Mouse (Mus musculus) heart, embryonic 16.5 days (tissue): ENCODE results near the gene Ezh2. TPM values are rescaled to one million over a fixed set of nuclear protein-coding genes. Genes with fewer than 3 reads are reported as not detected.
A peak's percentile ranks its signal among the peaks of the same experiment; 100 is the strongest.
"Not testable (repeated sequence)": the region's sequence is repeated elsewhere in the genome, so short reads cannot be mapped to it uniquely, and the experiment has no call there.

ENCODE experiments used
- ATAC-seq: fragments of 200-750 bp; cut with Nextera tagmentation; replicated peaks from 2 replicates; pipeline ENCODE4 v1.8.0; 2017; ENCODE audit warnings: moderate number of reproducible peaks; ENCODE audit not compliant: insufficient read depth, low FRiP score; ENCODE audit errors: extremely low read depth
- H3K27ac ChIP-seq: fragments of 300-500 bp; sonication (generic); 2 replicates; pipeline ENCODE4 v1.5.1; 2014; ENCODE audit warnings: mild to moderate bottlenecking, low read length, control low read depth, moderate library complexity
- H3K27me3 ChIP-seq: fragments of 300-500 bp; sonication (generic); 2 replicates; pipeline ENCODE4 v1.6.1; 2014; ENCODE audit warnings: low read length, mixed read lengths; ENCODE audit not compliant: control insufficient read depth, insufficient read depth
- H3K36me3 ChIP-seq: fragments of 300-500 bp; sonication (generic); 2 replicates; pipeline ENCODE4 v1.6.1; 2014; ENCODE audit not compliant: control insufficient read depth, insufficient read depth
- H3K4me1 ChIP-seq: fragments of 300-500 bp; sonication (generic); 2 replicates; pipeline ENCODE4 v1.6.1; 2014; ENCODE audit warnings: low read length, mixed read lengths; ENCODE audit not compliant: control insufficient read depth, insufficient read depth
- H3K4me2 ChIP-seq: fragments of 300-500 bp; sonication (generic); 2 replicates; pipeline ENCODE4 v1.6.1; 2014; ENCODE audit warnings: low read depth, mild to moderate bottlenecking, control low read depth, low read length
- H3K4me3 ChIP-seq: fragments of 300-500 bp; sonication (generic); 2 replicates; pipeline ENCODE4 v1.5.1; 2014; ENCODE audit warnings: mild to moderate bottlenecking, control low read depth, low read length
- H3K9ac ChIP-seq: fragments of 300-500 bp; sonication (generic); 2 replicates; pipeline ENCODE4 v1.6.1; 2014; ENCODE audit warnings: low read length, control low read depth
- H3K9me3 ChIP-seq: fragments of 300-500 bp; sonication (generic); replicated peaks from 2 replicates; pipeline ENCODE4 v1.6.1; 2016; ENCODE audit warnings: low read length; ENCODE audit not compliant: control insufficient read depth
- WGBS: fragments of 180-500 bp; shearing (Covaris S2); extraction: QIAGEN DNeasy Blood & Tissue Kit; methylation state at CpG from one replicate; pipeline ENCODE4 v1.1.7; 2014; 5-methylcytosine and 5-hydroxymethylcytosine counted together
- polyA plus RNA-seq: library from polyadenylated mRNA; unstranded; fragments of >200 nt; fragmentation: Nextera tagmentation; extraction: Ambion mirVana; gene quantifications from 2 replicates; pipeline ENCODE4 v1.2.1, GENCODE M21; 2015

Ezh2 gene
- polyA plus RNA-seq, 1 experiment from 2014 or later: 59.5 TPM

- not testable (repeated sequence) for H3K27ac ChIP-seq, H3K9ac ChIP-seq, H3K4me2 ChIP-seq, H3K4me3 ChIP-seq, H3K9me3 ChIP-seq, H3K4me1 ChIP-seq, ATAC-seq, H3K27me3 ChIP-seq, H3K36me3 ChIP-seq
- 52% methylated on average over 5 of the region's 5 CpGs for WGBS
These were observed 13.2 kb upstream of the Ezh2 start for GRCm38 (mm10) chr6:47608306-47608705.

GRCm38 (mm10) chr6:47601931-47602330 lies 6.8 kb upstream of the Ezh2 start:
- no peak overlapping the region for H3K9ac ChIP-seq
- no peak overlapping the region for H3K4me3 ChIP-seq
- no peak for ATAC-seq
- H3K4me2 ChIP-seq: no peak overlapping the region
- no peaks in the 10 kb centered on the region for H3K4me1 ChIP-seq
- no peak overlapping the region for H3K27ac ChIP-seq
- WGBS: 59% methylated on average over 1 of the region's 1 CpGs
- H3K27me3 ChIP-seq: no peaks in the 10 kb centered on the region
- no peaks in the 10 kb centered on the region for H3K9me3 ChIP-seq
- H3K36me3 ChIP-seq: no peaks in the 10 kb centered on the region

- no peaks in the 10 kb centered on the region for H3K9me3 ChIP-seq
- H3K4me1 ChIP-seq: peaks cover 7% of the 10 kb centered on the region
- peak overlapping the region; percentile 97 for H3K4me3 ChIP-seq
- no peaks in the 10 kb centered on the region for H3K27me3 ChIP-seq
- peak overlapping the region; percentile 99 for H3K27ac ChIP-seq
- H3K4me2 ChIP-seq: peak overlapping the region; percentile 83
- no peaks in the 10 kb centered on the region for H3K36me3 ChIP-seq
- no peak for ATAC-seq
- peak overlapping the region; percentile 99 for H3K9ac ChIP-seq
- 3% methylated on average over 6 of the region's 6 CpGs for WGBS
These were observed 555 bp upstream of the Ezh2 start for GRCm38 (mm10) chr6:47595696-47596095.

GRCm38 (mm10) chr6:47594141-47594835 lies 853 bp downstream of the Ezh2 start:
- peaks cover 9% of the 10 kb centered on the region for H3K4me1 ChIP-seq
- H3K9me3 ChIP-seq: no peaks in the 10 kb centered on the region
- H3K36me3 ChIP-seq: no peaks in the 10 kb centered on the region
- peak overlapping the region; percentile 99 for H3K27ac ChIP-seq
- H3K27me3 ChIP-seq: no peaks in the 10 kb centered on the region
- peak overlapping the region; percentile 97 for H3K4me3 ChIP-seq
- peak overlapping the region; percentile 99 for H3K9ac ChIP-seq
- H3K4me2 ChIP-seq: peak overlapping the region; percentile 80
- WGBS: under 1% methylated on average over 72 of the region's 74 CpGs
- peak; percentile 60 for ATAC-seq

- Histone ChIP-seq H3K4me1 (peaks cover 9% of the 10 kb centered on the region), H3K9me3 (no peaks in the 10 kb centered on the region), H3K9ac (peak overlapping the region; percentile 99), H3K4me2 (peak overlapping the region; percentile 80), H3K27me3 (no peaks in the 10 kb centered on the region), H3K4me3 (peak overlapping the region; percentile 97), H3K36me3 (no peaks in the 10 kb centered on the region), H3K27ac (peak overlapping the region; percentile 99)
- no peak for ATAC-seq
- 8% methylated on average over 9 of the region's 9 CpGs for WGBS
These were observed 1.6 kb downstream of the Ezh2 start for GRCm38 (mm10) chr6:47593590-47593989.

GRCm38 (mm10) chr6:47587332-47587731 lies 7.8 kb downstream of the Ezh2 start:
- H3K27ac ChIP-seq, H3K4me3 ChIP-seq, H3K9me3 ChIP-seq, H3K4me1 ChIP-seq, H3K9ac ChIP-seq, H3K4me2 ChIP-seq, H3K27me3 ChIP-seq, ATAC-seq, H3K36me3 ChIP-seq: not testable (repeated sequence)
- WGBS: 97% methylated on average over 2 of the region's 2 CpGs

- no peak overlapping the region for H3K4me3 ChIP-seq
- H3K27ac ChIP-seq: no peak overlapping the region
- H3K4me2 ChIP-seq: no peak overlapping the region
- H3K36me3 ChIP-seq: peaks cover 22% of the 10 kb centered on the region
- no peak overlapping the region for H3K9ac ChIP-seq
- no peaks in the 10 kb centered on the region for H3K27me3 ChIP-seq
- 94% methylated on average over 2 of the region's 2 CpGs for WGBS
- no peaks in the 10 kb centered on the region for H3K4me1 ChIP-seq
- H3K9me3 ChIP-seq: peaks cover 9% of the 10 kb centered on the region; the same call in 1 of the 2 replicates
- no peak for ATAC-seq
These were observed 22.3 kb downstream of the Ezh2 start for GRCm38 (mm10) chr6:47572887-47573286.

GRCm38 (mm10) chr6:47565326-47566035 lies 29.7 kb downstream of the Ezh2 start:
- H3K4me1 ChIP-seq: peaks cover 10% of the 10 kb centered on the region
- H3K4me2 ChIP-seq: no peak overlapping the region
- 43% methylated on average over 1 of the region's 1 CpGs for WGBS
- H3K27ac ChIP-seq: 0 out of 2 replicates have a peak overlapping the region, but pooled peaks have one; percentile 15
- H3K27me3 ChIP-seq: no peaks in the 10 kb centered on the region
- ATAC-seq: no peak
- H3K9me3 ChIP-seq: peaks cover 9% of the 10 kb centered on the region; the same call in 1 of the 2 replicates
- no peak overlapping the region for H3K4me3 ChIP-seq
- H3K9ac ChIP-seq: no peak overlapping the region
- H3K36me3 ChIP-seq: peaks cover 23% of the 10 kb centered on the region

- Histone ChIP-seq H3K27ac (no peak overlapping the region), H3K4me2 (no peak overlapping the region), H3K4me1 (peaks cover 10% of the 10 kb centered on the region), H3K4me3 (no peak overlapping the region), H3K36me3 (peaks cover 8% of the 10 kb centered on the region), H3K27me3 (no peaks in the 10 kb centered on the region), H3K9me3 (no peaks in the 10 kb centered on the region), H3K9ac (no peak overlapping the region)
- 87% methylated on average over 5 of the region's 5 CpGs for WGBS
- ATAC-seq: no peak
These were observed 33.7 kb downstream of the Ezh2 start for GRCm38 (mm10) chr6:47561426-47561825.
